Mouse (Mus musculus) lung, postnatal 10 days (tissue): Measurements from ENCODE around the gene Gm47985.
"Not testable (repeated sequence)": the region's sequence is repeated elsewhere in the genome, so short reads cannot be mapped to it uniquely, and the experiment has no call there.

ENCODE experiments used
- DNase-seq: peaks from one replicate; pipeline ENCODE4 v3.0.0; 2021

Gene Gm47985

DNA sequence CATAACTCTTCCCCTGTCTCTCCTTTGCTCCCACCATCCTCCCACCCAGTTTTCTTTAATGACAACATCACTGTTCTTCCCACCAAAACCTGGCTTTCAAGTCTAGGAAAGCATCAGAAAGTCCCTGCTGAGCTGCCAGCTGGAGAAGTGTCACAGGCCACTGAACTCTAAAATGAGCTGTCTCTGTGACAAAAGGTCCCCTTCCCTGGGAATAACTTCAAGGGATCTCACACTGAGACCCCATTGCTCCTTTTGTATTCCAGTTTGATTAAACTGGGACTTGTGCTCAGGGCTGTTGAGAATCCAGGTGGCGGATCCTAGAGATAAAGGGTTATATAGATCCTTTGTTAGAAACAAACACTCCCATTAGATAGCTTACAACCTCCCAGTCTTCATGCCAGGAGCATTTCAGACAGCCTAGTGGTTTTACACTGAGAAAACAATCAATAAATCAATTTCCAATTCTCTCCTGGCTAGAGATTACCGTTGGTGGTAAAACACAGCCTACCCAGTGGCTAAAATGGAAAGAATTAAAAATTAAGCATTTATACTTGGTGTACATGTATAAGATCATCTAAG lies 3.7 kb upstream of the Gm47985 start:
- no peak for DNase-seq

DNA sequence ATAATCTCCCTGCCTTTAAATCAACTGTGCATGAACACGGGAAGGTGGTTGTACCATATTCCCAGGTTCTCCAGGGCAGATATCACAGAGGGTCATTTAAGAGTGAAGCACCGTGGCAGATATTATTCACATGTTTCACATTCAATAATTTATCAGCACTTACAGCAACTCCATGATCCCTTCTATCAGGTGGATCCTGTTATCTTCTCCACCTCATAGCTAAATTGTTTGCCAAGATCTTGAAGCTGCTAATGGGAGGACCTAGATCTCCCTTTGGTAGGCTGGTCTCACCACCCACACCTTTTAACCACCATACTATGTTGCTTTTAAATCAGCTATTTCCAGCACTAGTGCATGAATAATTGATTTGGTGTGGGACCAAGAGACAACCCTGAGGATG lies 2.2 kb upstream of the Gm47985 start:
- DNase-seq: no peak

DNA sequence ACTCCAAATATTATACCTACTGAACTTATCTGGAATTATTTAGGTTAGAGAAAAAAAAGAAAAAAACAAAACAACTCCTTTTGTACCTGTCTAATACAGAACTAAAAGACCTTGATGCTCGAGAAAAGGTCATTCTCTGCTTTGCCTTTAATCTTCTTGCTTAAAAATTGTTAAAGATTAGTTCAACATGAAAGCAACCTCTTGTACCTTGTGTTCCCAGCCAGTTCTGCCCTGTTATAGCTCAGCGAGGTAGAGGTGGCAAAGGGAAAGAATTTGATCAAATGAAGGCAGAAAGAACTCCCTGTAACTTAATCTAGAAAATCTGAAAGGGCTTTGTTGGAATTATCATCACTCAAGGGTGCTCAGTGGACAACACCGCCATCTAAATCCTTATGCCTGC lies 3.8 kb downstream of the Gm47985 start:
- DNase-seq: not testable (repeated sequence)

DNA sequence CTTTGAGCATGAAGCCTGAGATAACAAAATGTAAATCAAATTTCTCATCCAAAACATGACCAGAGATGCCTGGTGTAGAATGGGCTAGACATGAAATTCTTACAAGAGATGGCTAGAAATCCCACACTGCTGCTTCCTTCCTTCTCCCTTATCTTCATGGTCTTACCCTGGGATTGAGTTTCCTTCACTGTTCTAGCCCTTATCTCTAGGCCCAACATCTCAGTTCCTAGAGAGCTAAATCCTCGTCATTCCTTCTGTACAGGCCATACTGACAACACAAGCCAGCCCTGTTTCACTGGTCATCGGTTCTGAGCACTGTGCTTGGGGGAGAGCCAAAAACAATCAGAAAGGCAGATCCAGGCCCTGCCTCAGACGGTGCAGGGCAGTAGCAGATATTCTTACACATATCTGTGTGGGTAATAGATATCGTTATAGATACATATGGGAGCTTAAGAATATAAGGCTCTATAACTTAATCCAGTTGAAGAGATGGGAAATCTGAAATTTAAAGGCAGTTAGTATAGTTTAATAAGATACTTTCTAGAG lies 4.6 kb downstream of the Gm47985 start:
- not testable (repeated sequence) for DNase-seq

DNA sequence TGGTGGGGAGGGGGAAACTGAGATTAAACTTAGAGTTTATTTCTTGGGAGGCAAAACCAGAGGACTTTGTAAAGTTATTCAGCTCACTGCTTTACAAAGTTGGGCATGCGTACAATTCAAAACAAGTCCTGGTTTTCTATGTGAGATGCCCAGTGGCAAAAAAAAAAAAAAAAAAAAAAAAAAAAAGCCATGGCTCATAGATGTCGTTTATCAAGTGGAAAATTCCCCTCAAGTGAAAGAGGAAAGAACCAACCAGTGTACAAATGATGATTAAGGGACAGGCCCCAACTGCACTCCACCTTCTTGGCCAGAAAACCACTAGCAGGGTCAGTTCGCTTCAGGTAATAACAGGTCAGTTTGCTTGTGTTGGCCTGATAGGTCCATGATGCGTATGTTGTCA lies 6.1 kb downstream of the Gm47985 start:
- DNase-seq: no peak

DNA sequence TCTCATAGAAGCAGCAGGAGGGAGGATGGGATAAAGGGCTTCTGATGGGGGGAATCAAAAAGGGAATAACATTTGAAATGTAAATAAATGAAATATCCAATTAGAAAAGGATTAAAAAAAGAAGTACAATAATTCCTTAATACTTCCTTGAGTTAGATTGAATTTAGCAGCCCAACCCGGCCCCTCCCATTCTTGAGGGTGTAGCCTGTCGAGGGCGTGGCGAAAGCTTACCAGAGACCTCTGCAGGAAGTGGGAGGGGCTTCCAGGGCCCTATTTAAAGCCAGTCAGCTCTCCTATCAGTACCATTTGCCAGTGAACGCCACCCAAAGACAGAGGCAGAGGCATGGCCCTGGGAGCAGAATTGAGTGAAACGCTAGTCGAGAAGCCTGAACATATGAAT lies 9.7 kb downstream of the Gm47985 start, which contains the start of gene Gm8947:
Gm8947 (plus strand) TSS at position 302 of the 400 bp plus-strand sequence.
- not testable (repeated sequence) for DNase-seq

DNA sequence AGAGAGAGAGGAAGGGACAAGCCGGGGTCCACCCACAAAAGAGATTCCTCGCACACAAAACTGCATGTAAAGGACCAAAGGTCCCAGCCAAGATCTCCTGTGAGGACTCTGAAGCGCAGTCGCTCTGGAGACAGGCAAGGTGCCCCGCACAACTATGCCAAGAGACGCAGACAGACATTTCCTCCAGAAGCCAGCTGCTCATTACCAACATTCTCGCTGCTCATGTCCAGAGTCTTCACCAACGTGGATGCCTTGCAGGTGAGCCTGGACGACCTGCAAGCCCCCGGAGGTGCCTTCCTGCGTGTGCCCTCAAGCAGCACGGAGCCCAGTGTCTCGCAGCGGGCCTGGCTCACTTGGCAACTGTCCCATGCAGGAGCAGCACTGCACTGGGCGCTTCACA lies 10.4 kb downstream of the Gm47985 start:
- not testable (repeated sequence) for DNase-seq

DNA sequence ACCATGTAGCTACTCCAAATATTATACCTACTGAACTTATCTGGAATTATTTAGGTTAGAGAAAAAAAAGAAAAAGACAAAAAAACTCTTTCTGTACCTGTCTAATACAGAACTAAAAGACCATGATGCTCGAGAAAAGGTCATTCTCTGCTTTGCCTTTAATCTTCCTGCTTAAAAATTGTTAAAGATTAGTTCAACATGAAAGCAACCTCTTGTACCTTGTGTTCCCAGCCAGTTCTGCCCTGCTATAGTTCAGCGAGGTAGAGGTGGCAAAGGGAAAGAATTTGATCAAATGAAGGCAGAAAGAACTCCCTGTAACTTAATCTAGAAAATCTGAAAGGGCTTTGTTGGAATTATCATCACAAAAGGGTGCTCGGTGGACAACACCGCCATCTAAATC lies 13.6 kb downstream of the Gm47985 start:
- not testable (repeated sequence) for DNase-seq

DNA sequence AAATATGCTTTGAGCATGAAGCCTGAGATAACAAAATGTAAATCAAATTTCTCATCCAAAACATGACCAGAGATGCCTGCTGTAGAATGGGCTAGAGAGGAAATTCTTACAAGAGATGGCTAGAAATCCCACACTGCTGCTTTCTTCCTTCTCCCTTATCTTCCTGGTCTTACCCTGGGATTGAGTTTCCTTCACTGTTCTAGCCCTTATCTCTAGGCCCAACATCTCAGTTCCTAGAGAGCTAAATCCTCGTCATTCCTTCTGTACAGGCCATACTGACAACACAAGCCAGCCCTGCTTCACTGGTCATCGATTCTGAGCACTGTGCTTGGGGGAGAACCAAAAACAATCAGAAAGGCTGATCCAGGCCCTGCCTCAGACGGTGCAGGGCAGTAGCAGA lies 14.4 kb downstream of the Gm47985 start:
- not testable (repeated sequence) for DNase-seq

DNA sequence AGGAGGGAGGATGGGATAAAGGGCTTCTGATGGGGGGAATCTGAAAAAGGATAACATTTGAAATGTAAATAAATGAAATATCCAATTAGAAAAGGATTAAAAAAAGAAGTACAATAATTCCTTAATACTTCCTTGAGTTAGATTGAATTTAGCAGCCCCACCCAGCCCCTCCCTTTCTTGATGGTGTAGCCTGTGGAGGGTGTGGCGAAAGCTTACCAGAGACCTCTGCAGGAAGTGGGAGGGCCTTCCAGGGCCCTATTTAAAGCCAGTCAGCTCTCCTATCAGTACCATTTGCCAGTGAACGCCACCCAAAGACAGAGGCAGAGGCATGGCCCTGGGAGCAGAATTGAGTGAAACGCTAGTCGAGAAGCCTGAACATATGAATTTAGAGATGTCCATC lies 15.8 kb downstream of the Gm47985 start, which contains the start of gene Gm47995:
Gm47995 (plus strand) TSS at position 329 of the 400 bp plus-strand sequence.
- DNase-seq: not testable (repeated sequence)

DNA sequence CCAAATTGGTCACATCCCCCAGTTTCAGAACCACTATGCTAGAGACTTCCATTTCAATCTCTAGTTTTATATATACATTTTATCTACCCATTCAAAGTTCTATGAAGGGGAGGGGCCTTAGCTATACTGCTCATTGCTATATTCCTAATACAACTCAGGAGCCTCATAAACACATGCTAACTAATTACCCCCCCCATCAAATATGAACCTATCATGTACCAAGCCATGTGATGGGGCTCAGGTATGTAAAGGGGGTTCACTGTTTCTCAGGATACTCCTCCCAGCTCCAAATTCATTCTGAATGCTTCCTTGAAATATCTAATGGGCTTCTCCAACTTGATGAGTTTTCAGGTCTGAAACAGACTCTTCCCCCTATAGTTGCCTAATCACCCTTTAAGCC lies 18.3 kb downstream of the Gm47985 start:
- DNase-seq: not testable (repeated sequence)

DNA sequence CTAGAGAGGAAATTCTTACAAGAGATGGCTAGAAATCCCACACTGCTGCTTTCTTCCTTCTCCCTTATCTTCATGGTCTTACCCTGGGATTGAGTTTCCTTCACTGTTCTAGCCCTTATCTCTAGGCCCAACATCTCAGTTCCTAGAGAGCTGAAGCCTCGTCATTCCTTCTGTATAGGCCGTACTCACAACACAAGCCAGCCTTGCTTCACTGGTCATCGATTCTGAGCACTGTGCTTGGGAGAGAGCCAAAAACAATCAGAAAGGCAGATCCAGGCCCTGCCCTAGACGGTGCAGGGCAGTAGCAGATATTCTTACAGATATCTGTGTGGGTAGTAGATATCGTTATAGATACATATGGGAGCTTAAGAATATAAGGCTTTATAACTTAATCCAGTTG lies 20.4 kb downstream of the Gm47985 start:
- not testable (repeated sequence) for DNase-seq

DNA sequence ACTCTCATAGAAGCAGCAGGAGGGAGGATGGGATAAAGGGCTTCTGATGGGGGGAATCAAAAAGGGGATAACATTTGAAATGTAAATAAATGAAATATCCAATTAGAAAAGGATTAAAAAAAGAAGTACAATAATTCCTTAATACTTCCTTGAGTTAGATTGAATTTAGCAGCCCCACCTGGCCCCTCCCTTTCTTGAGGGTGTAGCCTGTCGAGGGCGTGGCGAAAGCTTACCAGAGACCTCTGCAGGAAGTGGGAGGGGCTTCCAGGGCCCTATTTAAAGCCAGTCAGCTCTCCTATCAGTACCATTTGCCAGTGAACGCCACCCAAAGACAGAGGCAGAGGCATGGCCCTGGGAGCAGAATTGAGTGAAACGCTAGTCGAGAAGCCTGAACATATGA lies 21.5 kb downstream of the Gm47985 start, which contains the start of gene 3110040M04Rik:
3110040M04Rik (plus strand) TSS at position 304 of the 400 bp plus-strand sequence.
- not testable (repeated sequence) for DNase-seq

DNA sequence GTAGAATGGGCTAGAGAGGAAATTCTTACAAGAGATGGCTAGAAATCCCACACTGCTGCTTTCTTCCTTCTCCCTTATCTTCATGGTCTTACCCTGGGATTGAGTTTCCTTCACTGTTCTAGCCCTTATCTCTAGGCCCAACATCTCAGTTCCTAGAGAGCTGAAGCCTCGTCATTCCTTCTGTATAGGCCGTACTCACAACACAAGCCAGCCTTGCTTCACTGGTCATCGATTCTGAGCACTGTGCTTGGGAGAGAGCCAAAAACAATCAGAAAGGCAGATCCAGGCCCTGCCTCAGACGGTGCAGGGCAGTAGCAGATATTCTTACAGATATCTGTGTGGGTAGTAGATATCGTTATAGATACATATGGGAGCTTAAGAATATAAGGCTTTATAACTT lies 26.2 kb downstream of the Gm47985 start:
- not testable (repeated sequence) for DNase-seq

DNA sequence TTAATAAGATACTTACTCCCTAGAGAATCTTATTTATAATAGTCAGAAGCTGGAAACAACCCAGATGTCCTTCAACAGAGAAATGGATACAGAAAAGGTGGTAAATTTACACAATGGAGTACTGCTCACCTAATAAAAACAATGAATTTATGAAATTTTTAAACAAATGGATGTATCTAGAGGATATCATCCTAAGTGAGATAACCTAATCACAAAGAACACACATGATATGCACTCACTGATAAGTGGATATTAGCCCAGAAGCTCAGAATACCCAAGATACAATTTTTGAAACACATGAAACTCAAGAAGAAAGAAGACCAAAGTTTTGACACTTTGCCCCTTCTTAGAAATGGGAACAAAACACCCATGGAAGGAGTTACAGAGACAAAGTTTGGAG lies 26.6 kb downstream of the Gm47985 start:
- not testable (repeated sequence) for DNase-seq

DNA sequence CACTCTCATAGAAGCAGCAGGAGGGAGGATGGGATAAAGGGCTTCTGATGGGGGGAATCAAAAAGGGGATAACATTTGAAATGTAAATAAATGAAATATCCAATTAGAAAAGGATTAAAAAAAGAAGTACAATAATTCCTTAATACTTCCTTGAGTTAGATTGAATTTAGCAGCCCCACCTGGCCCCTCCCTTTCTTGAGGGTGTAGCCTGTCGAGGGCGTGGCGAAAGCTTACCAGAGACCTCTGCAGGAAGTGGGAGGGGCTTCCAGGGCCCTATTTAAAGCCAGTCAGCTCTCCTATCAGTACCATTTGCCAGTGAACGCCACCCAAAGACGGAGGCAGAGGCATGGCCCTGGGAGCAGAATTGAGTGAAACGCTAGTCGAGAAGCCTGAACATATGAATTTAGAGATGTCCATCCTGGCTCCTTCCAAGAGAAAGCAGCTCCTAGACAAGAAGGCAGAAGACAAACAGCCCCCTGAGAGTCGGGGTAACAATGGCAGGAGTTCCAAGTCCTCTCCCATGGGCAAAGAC lies 27.6 kb downstream of the Gm47985 start, which contains the start of gene Gm47996:
Gm47996 (plus strand) TSS at position 308 of the 532 bp plus-strand sequence.
- DNase-seq: not testable (repeated sequence)

DNA sequence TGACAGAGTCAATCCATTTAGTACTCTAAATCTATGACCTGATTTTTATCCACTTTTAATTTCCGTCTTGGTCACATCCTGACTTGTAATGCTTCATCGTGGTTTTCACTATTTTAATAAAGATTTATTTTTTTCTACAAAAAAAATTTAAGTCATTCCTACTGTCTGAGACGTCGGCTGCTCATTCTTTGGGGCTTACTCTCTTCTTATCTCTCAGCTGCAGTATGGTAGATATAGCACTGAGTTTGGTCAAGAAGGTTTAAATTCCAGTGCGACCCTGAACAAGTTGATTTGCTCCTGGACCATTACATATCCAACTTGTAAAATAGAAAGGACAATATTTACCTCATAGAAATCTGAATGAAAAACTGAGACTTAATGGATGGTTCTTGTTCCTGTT lies 29.3 kb downstream of the Gm47985 start:
- not testable (repeated sequence) for DNase-seq

DNA sequence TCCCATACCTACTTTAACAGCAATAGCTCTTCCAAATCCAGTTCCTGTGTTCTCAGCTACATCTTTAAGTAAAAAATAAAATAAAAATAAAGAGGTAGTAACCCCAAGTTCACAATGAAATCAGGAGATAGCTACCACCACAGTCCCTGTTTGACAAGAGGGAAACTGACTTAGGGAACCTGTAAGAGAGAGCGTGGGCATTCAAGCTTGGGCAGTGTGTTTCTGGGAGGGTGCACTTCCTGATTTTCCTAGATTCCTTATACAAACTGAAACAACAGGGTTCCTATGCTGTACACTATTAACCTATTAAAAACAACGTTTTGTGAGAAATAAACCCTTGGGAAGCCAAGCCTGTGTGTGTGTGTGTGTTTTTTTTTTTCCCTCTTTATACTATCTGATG lies 32.5 kb downstream of the Gm47985 start:
- no peak for DNase-seq

DNA sequence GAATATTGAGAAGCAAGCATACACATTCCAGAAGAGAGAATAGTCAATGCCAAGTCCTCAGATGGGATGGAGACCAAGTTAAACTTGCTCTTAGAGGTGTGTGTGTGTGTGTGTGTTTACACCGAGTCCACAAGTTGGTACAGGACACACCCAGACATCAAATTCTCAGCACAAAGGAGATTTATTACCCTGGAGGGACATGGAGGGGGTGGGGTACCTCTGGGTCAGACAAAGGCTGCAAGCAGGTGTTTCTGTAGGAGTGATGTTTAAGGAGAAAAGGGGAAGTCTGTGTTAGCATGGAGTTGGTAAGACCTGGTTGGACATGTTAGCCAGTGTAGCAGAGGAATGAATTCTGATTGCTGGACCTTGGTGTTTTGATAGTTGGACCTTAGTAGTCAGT lies 33.6 kb downstream of the Gm47985 start:
- no peak for DNase-seq

DNA sequence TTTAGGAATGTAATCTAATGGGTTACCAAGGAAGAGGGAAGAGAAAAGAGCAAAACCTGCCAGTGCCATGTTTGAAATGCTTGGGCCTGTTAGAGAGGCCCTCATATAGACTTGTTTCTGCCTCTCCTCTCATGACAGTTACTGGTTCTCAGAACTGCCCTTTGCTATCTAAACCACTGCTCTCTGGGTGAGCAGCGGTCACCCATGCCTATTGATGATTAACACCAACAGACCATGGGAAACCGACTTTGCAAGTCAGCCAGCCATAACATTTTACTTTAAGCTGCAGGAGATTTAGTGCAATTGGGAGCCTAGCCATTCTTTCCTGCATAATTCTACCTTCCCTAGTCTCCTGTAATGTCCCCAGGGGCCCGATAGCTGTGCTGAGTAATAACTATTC lies 34.1 kb downstream of the Gm47985 start:
- no peak for DNase-seq

DNA sequence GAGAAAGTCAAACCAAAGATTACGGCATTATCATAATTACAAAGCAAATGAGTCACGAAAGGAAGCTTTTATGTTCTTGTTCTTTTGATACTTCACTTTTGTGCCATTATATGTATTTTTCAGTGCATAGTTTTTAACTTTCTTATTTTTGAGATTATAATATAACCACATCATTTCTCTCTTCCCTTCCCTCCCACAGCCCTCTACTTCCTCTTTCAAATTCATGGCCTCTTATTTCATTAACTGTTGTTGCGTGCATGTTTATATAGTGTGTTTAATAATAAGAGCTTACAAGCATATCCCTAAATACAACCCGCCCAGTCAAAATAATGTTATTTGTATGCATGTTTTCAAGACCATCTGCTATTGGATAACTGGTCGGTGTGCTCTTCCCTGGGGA lies 36.7 kb downstream of the Gm47985 start:
- DNase-seq: no peak

DNA sequence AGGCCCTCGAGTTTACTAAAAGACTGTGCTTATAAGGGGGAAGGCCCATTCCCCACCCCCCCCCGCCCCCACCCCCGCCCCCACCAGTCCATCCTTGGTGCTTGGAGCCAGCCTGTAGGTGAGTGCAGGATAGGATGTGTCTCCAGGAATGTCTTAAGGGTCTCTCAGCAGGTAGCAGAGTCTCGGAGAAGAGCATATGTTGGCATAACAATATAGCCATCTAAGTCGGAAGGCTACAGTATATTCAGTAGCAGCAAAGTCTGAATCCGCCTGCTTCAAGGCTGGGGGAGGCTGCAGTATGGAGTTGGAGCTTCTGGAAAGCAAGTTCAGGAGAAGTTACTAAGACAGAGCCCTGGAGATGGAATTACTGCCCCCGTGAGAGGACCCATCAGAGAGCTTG lies 37.8 kb downstream of the Gm47985 start:
- DNase-seq: no peak

DNA sequence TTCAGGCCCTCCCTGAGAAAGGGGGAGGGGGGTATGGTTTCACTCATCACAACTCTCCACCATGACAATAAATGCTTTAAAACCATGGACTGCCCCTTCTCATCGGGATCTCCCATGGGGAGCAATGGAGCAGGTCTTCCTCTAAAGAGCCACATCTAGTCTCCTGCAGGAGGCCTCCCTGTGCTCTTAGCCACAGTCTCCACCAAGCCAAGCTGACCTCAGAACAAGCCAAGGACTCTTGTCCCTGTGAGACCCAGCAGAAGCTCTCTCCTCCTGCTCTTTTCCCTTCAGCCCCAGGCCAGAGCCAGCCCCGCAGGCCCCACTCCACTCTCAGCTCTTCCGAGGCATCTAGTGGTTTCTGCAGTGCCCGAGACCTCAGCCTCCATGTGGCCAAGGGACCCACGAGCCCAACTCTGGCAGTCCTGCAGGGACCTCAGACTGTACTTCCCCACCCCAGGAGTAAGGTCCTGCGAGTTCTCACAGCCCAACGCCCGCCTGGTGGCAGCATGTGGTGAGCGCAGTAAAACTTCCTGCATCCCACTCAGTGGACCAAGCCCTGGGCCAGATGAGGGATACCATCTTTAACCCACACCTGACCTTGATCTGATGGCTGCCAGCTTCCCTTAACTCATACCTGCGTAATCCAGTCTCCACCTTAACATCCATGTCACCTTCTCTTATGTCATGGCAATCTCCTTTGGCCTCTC lies 40.4 kb downstream of the Gm47985 start:
- no peak for DNase-seq

DNA sequence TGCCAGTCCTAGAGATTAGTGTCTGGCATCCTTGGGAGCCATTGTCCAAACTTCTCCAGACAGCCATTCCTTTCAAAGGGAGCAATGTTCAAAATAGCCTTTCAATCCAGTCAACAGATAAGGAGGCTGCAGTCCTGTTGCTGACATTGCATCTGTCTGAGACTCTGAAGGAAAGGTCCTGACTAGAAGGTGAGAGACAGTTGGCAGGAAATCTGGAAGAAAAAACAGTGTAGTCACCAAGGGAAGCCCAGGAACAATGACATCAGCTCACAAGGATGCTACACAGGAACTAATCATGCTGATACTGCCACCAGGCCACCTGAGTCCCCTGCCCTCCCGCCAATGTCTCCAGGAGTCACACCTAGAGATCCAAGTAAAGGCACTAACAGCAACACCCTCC lies 41.0 kb downstream of the Gm47985 start:
- DNase-seq: no peak
